Mouse (Mus musculus): ENCODE results near the gene Msh5.

DNA sequence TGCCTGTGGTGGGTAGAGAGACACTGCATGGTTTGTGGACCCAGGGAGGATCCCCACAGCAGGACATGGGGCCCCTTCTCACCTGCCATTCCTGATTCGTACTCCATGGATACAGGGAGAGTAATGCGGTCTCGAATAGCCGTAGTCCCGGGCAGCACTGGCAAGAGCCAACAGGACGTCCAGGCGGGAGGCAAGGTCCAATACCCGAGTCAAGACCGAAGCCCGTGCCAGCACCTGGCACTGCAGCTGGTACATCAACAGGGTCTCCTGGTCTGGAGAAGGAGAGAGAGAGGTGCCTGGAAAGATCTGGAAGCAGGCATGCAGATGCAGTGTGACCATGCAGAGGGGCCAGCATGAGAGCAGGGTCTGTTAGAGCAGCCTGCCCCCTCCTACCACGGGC is 15.3 kb downstream of the Msh5 start:
- no peak for TF ChIP-seq GATA1 (IDR thresholded peaks at IDR 0.05; ENCODE audit: low read length)
- no peak for TF ChIP-seq TAL1 (IDR thresholded peaks at IDR 0.05; ENCODE audit: low read length)

Data from erythroblast, embryonic 14.5 days (primary cell).